Mouse (Mus musculus) urinary bladder, adult 18-20 months (tissue): ENCODE data around the gene Prdm11.

ENCODE experiments used
- DNase-seq, 2 experiments: peaks; one replicate each; pipeline ENCODE4 v3.0.0; 2022; ENCODE audit warnings: low spot score in 2 of 2, mixed read lengths in 2 of 2

The Prdm11 gene

GRCm38 (mm10) chr2:92933379-92933778, 112.6 kb downstream of the Prdm11 start:
- no peak for DNase-seq

- no peak for DNase-seq
These were observed 114.9 kb downstream of the Prdm11 start for GRCm38 (mm10) chr2:92931061-92931460.

GRCm38 (mm10) chr2:92929696-92930095, 116.3 kb downstream of the Prdm11 start:
- DNase-seq: no peak

GRCm38 (mm10) chr2:92924677-92925259, 121.2 kb downstream of the Prdm11 start:
- DNase-seq: no peak

GRCm38 (mm10) chr2:92920709-92921108, 125.3 kb downstream of the Prdm11 start:
- no peak for DNase-seq

GRCm38 (mm10) chr2:92917405-92918142, 128.4 kb downstream of the Prdm11 start:
- no peak for DNase-seq

GRCm38 (mm10) chr2:92915659-92916631, 130.0 kb downstream of the Prdm11 start:
- no peak for DNase-seq
